Mouse (Mus musculus) intestine, embryonic 15.5 days (tissue): ENCODE data around the gene Mlec. TPM values are rescaled to one million over a fixed set of nuclear protein-coding genes. Genes with fewer than 3 reads are reported as not detected.
"Not testable (repeated sequence)": the region's sequence is repeated elsewhere in the genome, so short reads cannot be mapped to it uniquely, and the experiment has no call there.

ENCODE experiments used
- ATAC-seq: fragments of 200-750 bp; cut with Nextera tagmentation; 2 replicates; pipeline ENCODE4 v1.8.0; 2017; ENCODE audit warnings: moderate TSS enrichment, moderate library complexity
- H3K27ac ChIP-seq: fragments of 300-500 bp; sonication (generic); 2 replicates; pipeline ENCODE4 v1.5.1; 2015; ENCODE audit warnings: mild to moderate bottlenecking, inconsistent platforms
- H3K27me3 ChIP-seq: fragments of 300-500 bp; sonication (generic); replicated peaks from 2 replicates; pipeline ENCODE4 v1.6.1; 2015; ENCODE audit warnings: inconsistent platforms
- H3K36me3 ChIP-seq: fragments of 300-500 bp; sonication (generic); 2 replicates; pipeline ENCODE4 v1.6.1; 2015; ENCODE audit warnings: inconsistent platforms
- H3K4me1 ChIP-seq: fragments of 300-500 bp; sonication (generic); replicated peaks from 2 replicates; pipeline ENCODE4 v1.6.1; 2015; ENCODE audit warnings: inconsistent platforms
- H3K4me2 ChIP-seq: fragments of 300-500 bp; sonication (generic); replicated peaks from 2 replicates; pipeline ENCODE4 v1.6.1; 2015; ENCODE audit warnings: mild to moderate bottlenecking, inconsistent platforms
- H3K4me3 ChIP-seq: fragments of 300-500 bp; sonication (generic); replicated peaks from 2 replicates; pipeline ENCODE4 v1.5.1; 2015; ENCODE audit warnings: inconsistent platforms
- H3K9ac ChIP-seq: fragments of 300-500 bp; sonication (generic); 2 replicates; pipeline ENCODE4 v1.6.1; 2015; ENCODE audit warnings: inconsistent platforms
- H3K9me3 ChIP-seq: fragments of 300-500 bp; sonication (generic); 2 replicates; pipeline ENCODE4 v1.6.1; 2016; ENCODE audit warnings: inconsistent platforms
- WGBS: fragments of 180-500 bp; shearing (Covaris S2); methylation state at CpG from one replicate; pipeline ENCODE4 v1.1.7; 2015; 5-methylcytosine and 5-hydroxymethylcytosine counted together
- polyA plus RNA-seq: library from polyadenylated mRNA; unstranded; fragments of >200 nt; fragmentation: Nextera tagmentation; extraction: Ambion mirVana; gene quantifications from 2 replicates; pipeline ENCODE4 v1.2.1, GENCODE M21; 2015

The Mlec gene
- polyA plus RNA-seq, 1 experiment from 2014 or later, result 89.9 TPM

GRCm38 (mm10) chr5:115103253-115103652, 54.7 kb downstream of the Mlec start:
- peaks cover 13% of the 10 kb centered on the region for H3K36me3 ChIP-seq
- 96% methylated on average over 23 of the region's 23 CpGs for WGBS

GRCm38 (mm10) chr5:115102231-115102630, 55.7 kb downstream of the Mlec start:
- WGBS, result 85% methylated on average over 2 of the region's 2 CpGs
- Histone ChIP-seq H3K27ac (no peak overlapping the region), H3K9me3 (no peaks in the 10 kb centered on the region), H3K9ac (no peak overlapping the region), H3K36me3 (peaks cover 17% of the 10 kb centered on the region), H3K4me1 (no peaks in the 10 kb centered on the region), H3K4me2 (no peak overlapping the region), H3K4me3 (no peak overlapping the region), H3K27me3 (no peaks in the 10 kb centered on the region)
- ATAC-seq, result no peak

More at GRCm38 (mm10) chr5:115103253-115103652, 54.7 kb downstream of the Mlec start:
- H3K27ac ChIP-seq, ATAC-seq, H3K27me3 ChIP-seq, H3K9ac ChIP-seq, H3K9me3 ChIP-seq, H3K4me2 ChIP-seq, H3K4me1 ChIP-seq, H3K4me3 ChIP-seq: not testable (repeated sequence)

GRCm38 (mm10) chr5:115100473-115100872, 57.5 kb downstream of the Mlec start:
- WGBS, result 85% methylated on average over 6 of the region's 6 CpGs
- Histone ChIP-seq H3K4me3 (no peak overlapping the region), H3K9ac (no peak overlapping the region), H3K4me2 (no peak overlapping the region), H3K27me3 (no peaks in the 10 kb centered on the region), H3K36me3 (peaks cover 33% of the 10 kb centered on the region), H3K27ac (no peak overlapping the region), H3K9me3 (no peaks in the 10 kb centered on the region), H3K4me1 (no peaks in the 10 kb centered on the region)
- no peak for ATAC-seq

DNA sequence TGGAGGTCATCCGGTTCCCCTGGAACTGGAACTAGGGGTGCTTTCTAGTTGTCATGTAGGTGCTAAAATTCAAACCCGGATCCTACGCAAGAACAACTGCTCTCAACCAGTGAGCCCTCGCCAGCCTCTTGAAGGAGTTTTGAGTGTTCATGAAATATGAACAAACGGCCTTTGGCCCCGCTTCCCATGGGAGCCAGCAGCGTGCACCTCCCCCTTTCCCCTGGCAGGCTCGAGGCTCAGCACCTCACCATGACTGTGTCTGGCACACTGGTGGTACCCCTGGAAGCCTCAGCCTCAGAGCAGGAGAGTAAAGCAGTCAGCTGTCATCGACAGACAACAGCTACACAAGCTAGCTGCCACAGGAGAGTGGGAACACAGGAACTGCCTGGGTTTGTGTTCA, 58.0 kb downstream of the Mlec start:
- ATAC-seq, result no peak
- H3K9ac ChIP-seq, result no peak overlapping the region
- H3K4me3 ChIP-seq, result no peak overlapping the region
- H3K27ac ChIP-seq, result no peak overlapping the region
- H3K4me2 ChIP-seq, result no peak overlapping the region
- H3K9me3 ChIP-seq, result no peaks in the 10 kb centered on the region
- no peaks in the 10 kb centered on the region for H3K4me1 ChIP-seq
- no peaks in the 10 kb centered on the region for H3K27me3 ChIP-seq
- 83% methylated on average over 9 of the region's 9 CpGs for WGBS
- H3K36me3 ChIP-seq, result peaks cover 38% of the 10 kb centered on the region

DNA sequence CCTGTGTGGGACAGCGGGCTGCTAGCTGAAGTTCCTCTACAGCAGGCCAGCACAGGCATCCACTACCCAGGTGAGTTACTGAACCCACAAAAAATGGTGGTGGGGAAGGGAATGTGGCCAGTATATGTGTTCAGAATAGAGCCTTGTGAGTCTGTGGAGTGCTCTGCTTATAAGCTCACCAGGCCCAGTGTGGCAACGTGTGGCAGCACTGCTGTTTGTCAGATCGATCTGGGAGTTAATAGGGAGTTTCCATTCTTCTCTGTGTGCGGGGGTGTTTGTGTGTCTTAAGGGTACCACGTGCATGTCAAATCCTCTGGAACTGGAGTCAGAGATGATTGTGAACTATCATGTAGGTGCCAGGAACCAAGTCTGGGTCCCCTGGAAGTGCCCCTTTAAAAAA, 58.4 kb downstream of the Mlec start:
- Histone ChIP-seq H3K36me3 (peaks cover 41% of the 10 kb centered on the region), H3K9ac (no peak overlapping the region), H3K4me3 (no peak overlapping the region), H3K9me3 (no peaks in the 10 kb centered on the region), H3K4me1 (no peaks in the 10 kb centered on the region), H3K27ac (no peak overlapping the region), H3K27me3 (no peaks in the 10 kb centered on the region), H3K4me2 (no peak overlapping the region)
- 83% methylated on average over 5 of the region's 5 CpGs for WGBS
- no peak for ATAC-seq

- Histone ChIP-seq H3K4me1 (no peaks in the 10 kb centered on the region), H3K4me2 (no peak within 1 kb of the TSS), H3K9ac (no peak within 1 kb of the TSS), H3K27me3 (no peaks in the 10 kb centered on the region), H3K36me3 (peaks cover 41% of the 10 kb centered on the region), H3K4me3 (no peak within 1 kb of the TSS), H3K27ac (no peak within 1 kb of the TSS), H3K9me3 (no peaks in the 10 kb centered on the region)
- no peak for ATAC-seq
- WGBS, result 97% methylated on average over 8 of the region's 8 CpGs
Observed at GRCm38 (mm10) chr5:115098195-115098594, 59.8 kb downstream of the Mlec start, which contains the start of gene Gm10401. Gene Gm10401, minus strand, starts transcription at chr5:115098295.

Other genes starting within 250 kb of the Mlec start
- gene Oasl1, start 234.9 kb downstream of the Mlec start, polyA plus RNA-seq, result 1.9 and 2.3 TPM in 2 replicates
- gene 2210016L21Rik, start 216.0 kb downstream of the Mlec start, polyA plus RNA-seq, result 51.3 and 62.7 TPM in 2 replicates
- gene Hnf1a, start 187.1 kb downstream of the Mlec start, polyA plus RNA-seq, result 18.0 and 18.6 TPM in 2 replicates
- gene Sppl3, start 147.0 kb downstream of the Mlec start, polyA plus RNA-seq, result 16.8 and 23.6 TPM in 2 replicates
- 24.9 and 30.2 TPM in 2 replicates for gene Gm10401, start 59.9 kb downstream of the Mlec start, polyA plus RNA-seq
- gene Acads, start 38.8 kb downstream of the Mlec start, polyA plus RNA-seq, result 119 and 122 TPM in 2 replicates
- 25.7 and 26.6 TPM in 2 replicates for gene Unc119b, start 23.2 kb downstream of the Mlec start, polyA plus RNA-seq
- gene Cabp1, start 36.2 kb upstream of the Mlec start, polyA plus RNA-seq, result 1.5 and 2.3 TPM in 2 replicates
- 126 and 128 TPM in 2 replicates for gene Pop5, start 77.7 kb upstream of the Mlec start, polyA plus RNA-seq
- gene Rnf10, start 114.7 kb upstream of the Mlec start, polyA plus RNA-seq, result 119 and 120 TPM in 2 replicates
- 62.1 and 65.1 TPM in 2 replicates for gene Coq5, start 121.5 kb upstream of the Mlec start, polyA plus RNA-seq
- 1,297 TPM in 2 replicates for gene Dynll1, start 142.8 kb upstream of the Mlec start, polyA plus RNA-seq
- 217 and 220 TPM in 2 replicates for gene Srsf9, start 169.0 kb upstream of the Mlec start, polyA plus RNA-seq
- gene Gatc, start 183.0 kb upstream of the Mlec start, polyA plus RNA-seq, result 24.8 and 24.9 TPM in 2 replicates
- 62.7 and 66.3 TPM in 2 replicates for gene Triap1, start 183.0 kb upstream of the Mlec start, polyA plus RNA-seq
- gene Cox6a1, start 190.8 kb upstream of the Mlec start, polyA plus RNA-seq, result 1,187 and 1,356 TPM in 2 replicates